Mouse (Mus musculus): ENCODE measurements at regions not wholly inside any gene's neighbourhood (a gene's known extent, or its start where the extent isn't known, plus 50 kb on each side); places are given as distances from the start of the nearest gene placed in this dataset.
A peak's percentile ranks its signal among the peaks of the same experiment; 100 is the strongest.

- Histone ChIP-seq H3K36me3 (ENCODE audit: control insufficient read depth, insufficient read depth, low read length) (no peaks in the 10 kb centered on the region), H3K4me2 (replicated peaks; ENCODE audit: low read depth, low read length) (no peak overlapping the region), H3K4me1 (replicated peaks; ENCODE audit: control insufficient read depth, insufficient read depth, low read length) (no peaks in the 10 kb centered on the region), H3K9ac (ENCODE audit: low read depth, low read length) (no peak overlapping the region), H3K27ac (ENCODE audit: low read depth, low read length) (no peak overlapping the region), H3K9me3 (ENCODE audit: control insufficient read depth, low read length) (no peaks in the 10 kb centered on the region), H3K4me3 (ENCODE audit: low read depth, low read length) (no peak overlapping the region), H3K27me3 (ENCODE audit: control insufficient read depth, insufficient read depth, low read length) (no peaks in the 10 kb centered on the region)
- peak; percentile 17; the same call in 1 of the 2 replicates for ATAC-seq (ENCODE audit: low FRiP score)
- peak; percentile 32 for DNase-seq (ENCODE audit: low spot score)
- 34% methylated on average over 2 of the region's 2 CpGs for whole genome bisulfite sequencing
Observed at GRCm38 (mm10) chr16:73117338-73117737, 809.2 kb downstream of the Robo1 start.

GRCm38 (mm10) chr16:73108021-73108452, 799.9 kb downstream of the Robo1 start:
- DNase-seq (ENCODE audit: low spot score), result no peak
- 66% methylated on average over 7 of the region's 7 CpGs for WGBS
- Histone ChIP-seq H3K4me2 (replicated peaks; ENCODE audit: low read depth, low read length) (no peak overlapping the region), H3K9ac (ENCODE audit: low read depth, low read length) (no peak overlapping the region), H3K27ac (ENCODE audit: low read depth, low read length) (no peak overlapping the region), H3K27me3 (ENCODE audit: control insufficient read depth, insufficient read depth, low read length) (no peaks in the 10 kb centered on the region), H3K9me3 (ENCODE audit: control insufficient read depth, low read length) (no peaks in the 10 kb centered on the region), H3K4me3 (ENCODE audit: low read depth, low read length) (no peak overlapping the region), H3K36me3 (ENCODE audit: control insufficient read depth, insufficient read depth, low read length) (no peaks in the 10 kb centered on the region), H3K4me1 (replicated peaks; ENCODE audit: control insufficient read depth, insufficient read depth, low read length) (no peaks in the 10 kb centered on the region)
- peak; percentile 84 for ATAC-seq (ENCODE audit: low FRiP score)

GRCm38 (mm10) chr16:73107608-73108007, 799.5 kb downstream of the Robo1 start:
- Histone ChIP-seq H3K9ac (ENCODE audit: low read depth, low read length) (no peak overlapping the region), H3K27me3 (ENCODE audit: control insufficient read depth, insufficient read depth, low read length) (no peaks in the 10 kb centered on the region), H3K27ac (ENCODE audit: low read depth, low read length) (no peak overlapping the region), H3K4me2 (replicated peaks; ENCODE audit: low read depth, low read length) (no peak overlapping the region), H3K4me3 (ENCODE audit: low read depth, low read length) (no peak overlapping the region), H3K36me3 (ENCODE audit: control insufficient read depth, insufficient read depth, low read length) (no peaks in the 10 kb centered on the region), H3K4me1 (replicated peaks; ENCODE audit: control insufficient read depth, insufficient read depth, low read length) (no peaks in the 10 kb centered on the region), H3K9me3 (ENCODE audit: control insufficient read depth, low read length) (no peaks in the 10 kb centered on the region)
- DNase-seq (ENCODE audit: low spot score) (no peak), ATAC-seq (ENCODE audit: low FRiP score) (no peak)
- 76% methylated on average over 9 of the region's 9 CpGs for WGBS

DNA sequence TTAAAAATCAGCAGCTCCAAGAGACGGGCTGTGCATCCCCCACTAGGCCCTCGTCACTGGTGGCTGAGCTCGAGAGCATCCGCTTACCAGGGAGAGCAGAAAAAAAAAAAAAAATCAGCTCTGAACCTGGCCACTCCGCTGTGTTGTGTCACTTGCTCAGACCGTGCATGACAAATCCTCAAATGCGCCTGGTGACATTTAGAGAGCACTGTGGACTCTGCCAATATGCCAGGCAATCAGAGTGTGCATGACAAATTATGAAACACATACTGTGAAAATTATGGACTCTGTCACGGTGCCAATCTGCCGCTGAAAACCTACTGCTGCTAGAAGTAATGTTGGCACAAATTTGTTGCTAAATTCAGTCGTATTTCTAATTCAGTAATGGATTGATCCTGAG, 797.4 kb downstream of the Robo1 start:
- no peaks in the 10 kb centered on the region for H3K27me3 ChIP-seq (ENCODE audit: control insufficient read depth, insufficient read depth, low read length)
- no peak overlapping the region for H3K4me3 ChIP-seq (ENCODE audit: low read depth, low read length)
- no peaks in the 10 kb centered on the region for H3K4me1 ChIP-seq (replicated peaks; ENCODE audit: control insufficient read depth, insufficient read depth, low read length)
- WGBS, result 63% methylated on average over 10 of the region's 10 CpGs
- no peak overlapping the region for H3K4me2 ChIP-seq (replicated peaks; ENCODE audit: low read depth, low read length)
- H3K27ac ChIP-seq (ENCODE audit: low read depth, low read length), result no peak overlapping the region
- no peak for DNase-seq (ENCODE audit: low spot score)
- no peaks in the 10 kb centered on the region for H3K36me3 ChIP-seq (ENCODE audit: control insufficient read depth, insufficient read depth, low read length)
- H3K9ac ChIP-seq (ENCODE audit: low read depth, low read length), result no peak overlapping the region
- no peaks in the 10 kb centered on the region for H3K9me3 ChIP-seq (ENCODE audit: control insufficient read depth, low read length)
- ATAC-seq (ENCODE audit: low FRiP score), result no peak

DNA sequence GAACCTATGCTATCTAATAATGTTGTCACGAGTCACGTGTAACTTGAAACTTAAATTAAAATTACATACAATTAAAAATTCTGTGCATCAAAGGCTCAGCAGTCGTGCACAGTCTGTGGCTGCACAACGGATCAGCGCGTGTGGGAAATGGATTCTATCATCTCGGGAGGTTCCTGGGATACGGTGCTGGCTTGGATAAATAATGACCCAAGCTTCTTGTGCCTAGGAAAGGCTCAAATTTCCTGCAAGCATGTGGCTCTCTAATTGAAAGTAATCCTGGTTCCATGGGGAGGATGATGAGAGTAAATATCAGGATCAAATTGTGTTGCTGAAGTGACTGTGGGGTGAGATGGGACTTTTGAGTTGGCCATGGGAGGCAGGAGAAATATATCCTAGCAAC, 792.2 kb downstream of the Robo1 start:
- Histone ChIP-seq H3K4me3 (ENCODE audit: low read depth, low read length) (no peak overlapping the region), H3K27me3 (ENCODE audit: control insufficient read depth, insufficient read depth, low read length) (no peaks in the 10 kb centered on the region), H3K36me3 (ENCODE audit: control insufficient read depth, insufficient read depth, low read length) (no peaks in the 10 kb centered on the region), H3K9me3 (ENCODE audit: control insufficient read depth, low read length) (no peaks in the 10 kb centered on the region), H3K4me2 (replicated peaks; ENCODE audit: low read depth, low read length) (no peak overlapping the region), H3K9ac (ENCODE audit: low read depth, low read length) (no peak overlapping the region), H3K4me1 (replicated peaks; ENCODE audit: control insufficient read depth, insufficient read depth, low read length) (no peaks in the 10 kb centered on the region), H3K27ac (ENCODE audit: low read depth, low read length) (no peak overlapping the region)
- ATAC-seq (ENCODE audit: low FRiP score) (no peak), DNase-seq (ENCODE audit: low spot score) (no peak)
- 64% methylated on average over 8 of the region's 8 CpGs for WGBS

DNA sequence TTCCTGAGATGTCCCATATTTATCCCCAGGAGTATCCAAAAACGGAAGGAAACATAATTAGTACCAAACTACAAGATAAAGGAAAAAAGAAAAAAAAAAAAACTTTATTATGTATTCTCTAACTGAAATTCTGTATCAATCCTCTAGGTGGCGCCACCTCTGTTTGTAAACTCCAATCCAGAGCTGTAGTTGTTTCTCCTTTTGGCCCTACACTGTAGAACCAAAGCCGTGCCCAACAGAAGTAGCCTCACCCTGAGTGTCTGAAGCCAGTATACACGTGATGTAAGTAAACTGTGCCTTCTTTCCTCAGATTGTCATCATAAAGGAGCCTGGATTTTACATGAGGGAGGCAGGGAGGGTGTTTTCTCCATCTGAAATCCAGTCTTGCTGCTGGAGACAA, 790.7 kb downstream of the Robo1 start:
- Histone ChIP-seq H3K4me1 (replicated peaks; ENCODE audit: control insufficient read depth, insufficient read depth, low read length) (no peaks in the 10 kb centered on the region), H3K27me3 (ENCODE audit: control insufficient read depth, insufficient read depth, low read length) (no peaks in the 10 kb centered on the region), H3K4me3 (ENCODE audit: low read depth, low read length) (no peak overlapping the region), H3K9me3 (ENCODE audit: control insufficient read depth, low read length) (no peaks in the 10 kb centered on the region), H3K27ac (ENCODE audit: low read depth, low read length) (no peak overlapping the region), H3K36me3 (ENCODE audit: control insufficient read depth, insufficient read depth, low read length) (no peaks in the 10 kb centered on the region), H3K4me2 (replicated peaks; ENCODE audit: low read depth, low read length) (no peak overlapping the region), H3K9ac (ENCODE audit: low read depth, low read length) (no peak overlapping the region)
- 25% methylated on average over 4 of the region's 4 CpGs for WGBS
- ATAC-seq (ENCODE audit: low FRiP score), result no peak
- peak; percentile 61 for DNase-seq (ENCODE audit: low spot score)

DNA sequence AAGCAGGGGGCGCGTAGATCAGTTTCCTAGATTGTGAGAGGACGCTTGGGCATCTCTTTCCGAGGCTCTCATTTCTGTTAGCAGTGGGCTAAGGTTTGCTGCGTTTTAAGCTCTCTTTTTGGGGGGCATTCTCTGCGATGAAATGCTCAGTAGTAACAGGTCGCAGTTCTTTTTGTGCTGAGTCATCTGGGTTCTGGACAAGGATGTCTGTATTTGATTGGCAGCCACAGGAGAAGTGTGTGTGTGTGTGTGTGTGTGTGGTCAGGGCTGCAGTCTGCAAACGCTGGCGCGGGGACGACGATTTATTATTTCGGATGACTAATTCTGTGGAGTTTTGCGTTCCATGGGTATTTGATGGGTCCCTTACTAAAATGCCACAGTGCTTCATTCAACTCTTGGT, 789.1 kb downstream of the Robo1 start:
- Histone ChIP-seq H3K36me3 (ENCODE audit: control insufficient read depth, insufficient read depth, low read length) (no peaks in the 10 kb centered on the region), H3K9ac (ENCODE audit: low read depth, low read length) (no peak overlapping the region), H3K27ac (ENCODE audit: low read depth, low read length) (no peak overlapping the region), H3K9me3 (ENCODE audit: control insufficient read depth, low read length) (no peaks in the 10 kb centered on the region), H3K4me2 (replicated peaks; ENCODE audit: low read depth, low read length) (peak overlapping the region; percentile 12; the same call in 1 of the 2 replicates), H3K27me3 (ENCODE audit: control insufficient read depth, insufficient read depth, low read length) (no peaks in the 10 kb centered on the region), H3K4me3 (ENCODE audit: low read depth, low read length) (no peak overlapping the region), H3K4me1 (replicated peaks; ENCODE audit: control insufficient read depth, insufficient read depth, low read length) (no peaks in the 10 kb centered on the region)
- ATAC-seq (ENCODE audit: low FRiP score), result no peak
- 14% methylated on average over 14 of the region's 14 CpGs for WGBS
- peak; percentile 35 for DNase-seq (ENCODE audit: low spot score)

GRCm38 (mm10) chr16:73096091-73097083, 788.3 kb downstream of the Robo1 start:
- ATAC-seq (ENCODE audit: low FRiP score) (peak; percentile 65), DNase-seq (ENCODE audit: low spot score) (peak; percentile 28)
- no peak overlapping the region for H3K27ac ChIP-seq (ENCODE audit: low read depth, low read length)
- no peak overlapping the region for H3K4me3 ChIP-seq (ENCODE audit: low read depth, low read length)
- H3K4me1 ChIP-seq (replicated peaks; ENCODE audit: control insufficient read depth, insufficient read depth, low read length), result no peaks in the 10 kb centered on the region
- no peaks in the 10 kb centered on the region for H3K9me3 ChIP-seq (ENCODE audit: control insufficient read depth, low read length)
- 3% methylated on average over 8 of the region's 8 CpGs for WGBS
- no peaks in the 10 kb centered on the region for H3K27me3 ChIP-seq (ENCODE audit: control insufficient read depth, insufficient read depth, low read length)
- no peaks in the 10 kb centered on the region for H3K36me3 ChIP-seq (ENCODE audit: control insufficient read depth, insufficient read depth, low read length)
- peak overlapping the region; percentile 12; the same call in 1 of the 2 replicates for H3K4me2 ChIP-seq (replicated peaks; ENCODE audit: low read depth, low read length)
- H3K9ac ChIP-seq (ENCODE audit: low read depth, low read length), result no peak overlapping the region
